Mouse (Mus musculus): ENCODE measurements around the gene Tango2. TPM values are rescaled to one million over a fixed set of nuclear protein-coding genes. Genes with fewer than 3 reads are reported as not detected.

The Tango2 gene
- total and polyA plus RNA-seq, 3 experiments: 3.8 to 10.8 (median 9.6) TPM

- TF ChIP-seq PAX5 (IDR thresholded peaks at IDR 0.05; ENCODE audit: low read length) (no peak), TBP (conservative IDR thresholded peaks at IDR 0.05; ENCODE audit: low read depth, low read length) (peak; percentile 95), HCFC1 (IDR thresholded peaks at IDR 0.05; ENCODE audit: low read depth, low read length) (no peak), JUND (conservative IDR thresholded peaks at IDR 0.05; ENCODE audit: low read depth, low read length) (peak; percentile 68), JUN (IDR thresholded peaks at IDR 0.05; ENCODE audit: insufficient read depth, low read depth, low read length) (peak; percentile 89), MXI1 (IDR thresholded peaks at IDR 0.05; ENCODE audit: low read depth, low read length) (no peak), EP300 (IDR thresholded peaks at IDR 0.05; ENCODE audit: low read length) (peak; percentile 18; the same call in 1 of the 2 replicates), KAT2A (IDR thresholded peaks at IDR 0.05; ENCODE audit: insufficient replicate concordance, low read length) (no peak), BHLHE40 (IDR thresholded peaks at IDR 0.05; ENCODE audit: low read depth, low read length) (peak; percentile 52), MAZ (IDR thresholded peaks at IDR 0.05; ENCODE audit: low read depth, low read length) (no peak), IRF4 (IDR thresholded peaks at IDR 0.05; ENCODE audit: low read depth, low read length) (peak; percentile 11; the same call in 1 of the 2 replicates), ELF1 (IDR thresholded peaks at IDR 0.05; ENCODE audit: low read depth, low read length) (no peak), CHD2 (IDR thresholded peaks at IDR 0.05; ENCODE audit: low read length) (no peak), USF1 (IDR thresholded peaks at IDR 0.05; ENCODE audit: low read depth, low read length) (no peak), ETS1 (conservative IDR thresholded peaks at IDR 0.05; ENCODE audit: low read depth, low read length) (peak; percentile 48; the same call in 1 of the 2 replicates), MAFK (IDR thresholded peaks at IDR 0.05; ENCODE audit: insufficient replicate concordance, low read length) (no peak), ZNF384 (IDR thresholded peaks at IDR 0.05; ENCODE audit: low read depth, low read length) (no peak)
Measured at GRCm38 (mm10) chr16:18394777-18395619, 47.1 kb upstream of the Tango2 start (continued).

- Histone ChIP-seq H3K4me1 (ENCODE audit: control insufficient read depth in 1 of 2, insufficient read depth in 2 of 2) (peaks cover 18 to 42% of the 10 kb centered on the region in 2 experiments), H3K9ac (ENCODE audit: insufficient read depth, low read depth) (no peak overlapping the region), H3K79me2 (replicated peaks; ENCODE audit: control insufficient read depth, extremely low read depth, insufficient read depth, poor library complexity, severe bottlenecking) (no peaks in the 10 kb centered on the region), H3K4me2 (ENCODE audit: insufficient read depth, low read depth, poor library complexity, severe bottlenecking) (no peak overlapping the region), H3K9me3 (replicated peaks; ENCODE audit: low read length) (no peaks in the 10 kb centered on the region), H3K36me3 (replicated peaks in 1 of 2; ENCODE audit: control insufficient read depth in 1 of 2, insufficient read depth in 1 of 2, low read length in 1 of 2) (peaks cover 0 to 11% of the 10 kb centered on the region in 2 experiments), H3K27ac (ENCODE audit: insufficient read depth, low read depth) (no peak overlapping the region), H3K27me3 (replicated peaks) (peaks cover 15% of the 10 kb centered on the region), H3K4me3 (replicated peaks in 1 of 3; ENCODE audit: low read depth in 2 of 3, low read length in 2 of 3, poor library complexity in 1 of 3) (no peak overlapping the region)
- in situ Hi-C loops (cut with MboI; ENCODE audit: low pct_ligation_motif_present, low pct_unique_long_range_greater_than_20kb, low sequenced_read_pairs): no loop called here
- no peak for TF ChIP-seq ZMIZ1 (IDR thresholded peaks at IDR 0.05; ENCODE audit: low read depth, low read length)
- TF ChIP-seq RAD21 (IDR thresholded peaks at IDR 0.05; ENCODE audit: low read depth, low read length): no peak
- TF ChIP-seq ZKSCAN1 (IDR thresholded peaks at IDR 0.05; ENCODE audit: borderline replicate concordance, low read depth, low read length): no peak
- TF ChIP-seq USF1 (IDR thresholded peaks at IDR 0.05; ENCODE audit: low read depth, low read length): no peak
- no peak for TF ChIP-seq ZC3H11A (IDR thresholded peaks at IDR 0.05; ENCODE audit: low read depth, low read length)
- TF ChIP-seq POLR2AphosphoS2 (IDR thresholded peaks at IDR 0.05; ENCODE audit: low read depth, low read length): no peak
- no peak for TF ChIP-seq GABPA (IDR thresholded peaks at IDR 0.05; ENCODE audit: insufficient replicate concordance, low read depth, low read length)
- DNase-seq (ENCODE audit: extremely low read depth): no peak
- dilution Hi-C loops (cut with MboI; ENCODE audit: extremely low pct_ligation_motif_present, extremely low pct_unique_long_range_greater_than_20kb, low sequenced_read_pairs): no loop called here
Measured at GRCm38 (mm10) chr16:18394056-18394455, 46.2 kb upstream of the Tango2 start.
